Mouse (Mus musculus) spleen, embryonic (tissue): ENCODE results near the gene Scrn3.

Source experiments
- CTCF ChIA-PET: fragments of 350-600 bp; sonication (Branson Sonifier 250); formaldehyde crosslinking; loops from one replicate; lab custom pipeline; 2022; lab: Charles Lee

Scrn3 gene

DNA sequence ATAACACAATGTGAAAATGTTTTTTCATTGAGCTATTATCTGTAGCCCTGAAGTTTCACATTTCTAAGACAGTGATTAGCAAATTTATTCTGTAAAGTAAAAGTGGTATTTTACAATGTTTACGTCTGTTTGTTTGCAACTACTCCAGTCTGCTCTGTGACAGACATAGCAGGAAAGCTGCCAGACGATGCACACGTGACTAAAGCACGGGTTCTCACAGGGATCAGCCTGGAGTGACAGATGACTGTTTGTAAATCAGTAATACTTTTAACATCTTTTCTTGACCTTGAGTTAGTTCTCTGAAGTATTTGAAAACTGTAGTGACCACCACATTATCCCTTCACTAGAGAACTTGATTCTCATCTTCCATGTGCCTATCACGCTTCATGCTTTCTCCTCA is 7.9 kb upstream of the Scrn3 start:
- CTCF ChIA-PET: no interaction called here

DNA sequence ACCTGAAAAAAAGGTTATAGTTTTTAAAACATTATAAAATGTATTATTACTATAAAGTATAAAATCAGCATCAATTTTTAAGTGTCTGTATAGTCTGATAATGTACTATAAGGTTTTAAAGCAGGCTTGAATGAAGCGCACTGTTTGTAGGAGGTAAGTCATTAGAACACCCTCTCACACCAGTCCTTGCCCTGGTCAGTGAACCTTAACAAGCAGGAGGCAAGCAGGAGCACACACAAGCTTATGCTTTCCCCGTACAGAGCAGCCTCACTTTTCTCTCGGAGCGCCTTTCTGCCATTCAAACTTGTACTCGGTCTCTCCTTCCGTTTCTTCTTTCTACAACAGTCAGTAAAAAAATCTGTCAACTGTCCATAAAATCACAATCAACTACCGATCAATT is 6.4 kb upstream of the Scrn3 start:
- CTCF ChIA-PET: interaction anchor here (0.5 kb wide), 1 partner anchor 12 kb away, joined by 4 read pairs; no protein-coding TSS in a partner anchor

DNA sequence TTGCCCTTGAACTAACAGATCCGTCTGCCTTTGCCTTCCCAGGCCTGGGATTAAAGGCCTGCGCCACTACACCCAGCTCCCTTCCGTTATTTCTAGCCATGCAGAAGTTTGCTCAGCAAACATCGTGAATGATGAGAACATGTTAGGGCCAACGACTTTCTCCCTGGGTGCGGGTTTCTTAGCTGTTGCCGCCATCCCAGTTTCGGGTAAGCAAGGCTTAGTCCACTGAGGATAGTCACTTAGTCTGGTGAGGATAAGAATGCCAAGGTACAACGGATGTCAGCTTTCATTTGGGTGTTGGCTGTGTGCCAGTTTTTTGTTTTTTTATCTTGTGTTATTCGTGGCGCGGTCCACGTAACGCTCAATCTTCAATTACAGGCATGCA is 708 bp downstream of the Scrn3 start:
- CTCF ChIA-PET: interaction anchor here (0.6 to 0.7 kb wide), 2 partner anchors 23 to 73 kb away, joined by 3 read pairs; no protein-coding TSS in a partner anchor

DNA sequence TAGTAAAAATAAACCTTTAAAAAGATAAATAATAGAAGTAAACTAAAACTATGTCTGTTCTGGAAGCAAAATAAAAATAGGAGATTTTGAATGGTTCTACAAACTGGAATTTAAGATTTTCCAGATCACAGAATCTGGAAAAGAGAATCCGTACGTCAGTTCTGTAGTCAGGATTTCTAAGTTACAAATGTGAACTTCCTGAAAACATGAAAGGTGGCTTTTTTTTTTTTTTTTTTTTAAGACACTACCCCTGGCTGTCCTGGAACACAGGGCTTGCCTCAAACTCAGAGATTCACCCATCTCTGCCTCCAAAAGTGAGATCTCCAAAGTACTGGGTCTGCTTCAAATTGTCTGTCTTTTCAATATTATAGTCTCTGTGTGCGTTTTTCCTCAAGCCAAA is 1.9 kb downstream of the Scrn3 start:
- CTCF ChIA-PET: no interaction called here

DNA sequence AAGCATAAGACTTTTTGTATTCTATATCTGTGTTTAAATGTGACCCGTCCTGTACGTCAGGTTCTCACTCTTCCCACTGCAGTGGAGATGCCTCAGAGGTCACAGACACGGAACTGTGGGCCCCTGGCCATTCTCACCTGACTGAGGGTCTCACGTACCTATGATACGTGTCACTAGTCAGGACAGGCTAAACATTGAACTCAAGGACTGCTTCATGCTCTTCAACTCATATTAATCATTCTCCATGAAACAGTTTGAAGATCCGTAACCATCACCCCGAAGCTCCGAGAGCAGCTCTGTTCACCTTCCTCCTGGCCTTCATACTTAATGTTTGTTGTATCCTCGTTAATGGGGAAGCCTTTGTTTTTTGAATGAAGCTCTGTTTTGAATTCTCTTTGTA is 5.0 kb downstream of the Scrn3 start:
- CTCF ChIA-PET: interaction anchor here (0.7 kb wide), 1 partner anchor 11 kb away, joined by 4 read pairs; no protein-coding TSS in a partner anchor

DNA sequence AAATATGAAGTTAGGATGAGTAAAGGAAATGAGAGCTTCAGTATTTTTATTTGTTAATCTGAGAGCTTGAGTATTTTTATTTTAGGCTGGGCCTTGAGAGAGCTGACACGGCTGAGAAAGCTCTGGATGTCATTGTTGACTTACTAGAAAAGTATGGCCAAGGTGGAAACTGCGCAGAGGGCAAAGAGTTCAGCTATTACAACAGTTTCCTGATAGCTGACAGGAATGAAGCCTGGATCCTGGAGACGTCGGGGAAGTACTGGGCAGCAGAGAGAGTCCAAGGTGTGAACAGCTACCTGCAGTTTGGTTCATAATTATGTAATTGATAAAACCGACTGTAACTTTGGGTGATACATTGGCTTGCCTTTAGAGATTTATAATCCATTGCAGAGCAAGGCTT is 6.8 kb downstream of the Scrn3 start:
- CTCF ChIA-PET: interaction anchor here (0.7 kb wide), 1 partner anchor 121 kb away, joined by 3 read pairs; no protein-coding TSS in a partner anchor

DNA sequence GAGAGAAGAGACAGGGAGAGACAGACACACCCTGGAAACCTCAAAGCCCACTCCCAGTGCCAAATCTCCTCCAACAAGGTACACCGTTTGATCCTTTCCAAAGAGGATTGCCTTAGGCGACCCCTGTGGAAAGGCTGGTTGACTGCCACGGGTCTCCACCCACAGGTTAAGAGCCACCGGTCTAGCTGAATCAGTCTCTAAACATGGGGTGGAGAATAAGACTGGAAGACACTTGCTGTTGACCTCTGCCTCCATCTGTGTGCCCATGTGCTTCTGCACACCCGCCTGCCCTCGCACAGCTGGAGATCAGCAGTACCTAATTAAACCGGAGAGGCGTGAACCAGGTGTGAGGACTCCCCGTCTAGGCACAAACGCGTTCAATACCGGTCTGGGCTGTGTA is 10.6 kb downstream of the Scrn3 start:
- CTCF ChIA-PET: no interaction called here

DNA sequence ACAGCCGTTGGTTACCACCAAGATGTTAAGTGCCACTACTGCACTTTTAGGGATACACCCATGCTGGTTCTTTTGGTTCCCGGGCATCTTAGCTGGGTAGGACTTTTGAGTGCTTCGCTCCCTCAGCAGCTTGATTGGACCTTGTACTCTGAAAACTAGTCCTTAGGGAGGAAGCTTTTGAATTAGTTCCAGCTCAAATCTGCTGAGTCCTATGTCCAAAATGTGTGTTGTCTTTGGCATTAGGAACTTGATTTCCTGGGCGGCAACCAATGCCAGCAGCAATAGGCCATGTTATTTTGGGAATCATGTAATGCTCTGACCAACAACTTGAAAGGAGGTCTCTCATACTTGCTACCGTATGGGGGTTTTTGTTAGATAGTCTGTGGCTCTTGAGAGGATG is 13.5 kb downstream of the Scrn3 start:
- CTCF ChIA-PET: no interaction called here

DNA sequence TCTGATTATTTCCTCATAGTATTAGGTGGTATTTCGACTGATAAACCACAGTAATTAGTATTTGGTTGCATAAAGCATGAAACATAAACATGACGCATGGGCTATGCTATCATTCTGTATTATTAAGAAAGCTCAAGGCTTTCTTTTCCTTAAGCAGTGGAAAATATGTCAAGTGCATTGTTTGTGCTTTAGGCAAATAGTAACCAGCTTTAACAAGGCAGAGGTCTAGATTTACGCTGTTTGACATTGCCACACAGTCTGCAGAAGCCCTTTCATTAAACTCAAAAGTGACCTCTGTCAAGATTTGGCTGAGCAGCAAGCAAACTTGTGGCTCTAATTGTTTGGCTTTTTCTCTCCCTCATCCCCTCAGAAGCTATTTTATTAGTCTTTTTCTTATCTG is 23.5 kb downstream of the Scrn3 start:
- CTCF ChIA-PET: interaction anchor here (0.6 kb wide), 1 partner anchor 23 kb away, joined by 3 read pairs; the partner anchor contains the start of genes Cir1 and Scrn3

DNA sequence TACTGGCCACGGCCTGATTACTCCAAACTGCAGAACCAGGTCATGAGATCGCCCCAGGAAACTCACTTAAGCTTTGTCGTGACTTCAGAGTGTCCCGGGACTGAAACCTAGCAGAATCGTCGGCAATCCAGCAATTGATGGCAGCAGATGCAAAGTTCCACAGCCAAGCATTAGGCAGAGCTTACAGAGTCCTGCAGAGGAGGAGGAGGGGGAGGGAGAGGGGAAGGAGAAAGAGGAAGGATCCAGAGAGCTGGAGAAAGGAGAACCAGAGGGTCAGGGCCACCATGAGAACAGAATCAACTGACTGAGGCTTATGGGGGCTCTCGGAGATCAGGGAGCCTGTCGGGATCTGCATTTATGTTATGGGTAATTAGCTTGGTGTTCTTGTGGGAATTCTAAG is 26.0 kb downstream of the Scrn3 start:
- CTCF ChIA-PET: interaction anchor here (0.7 kb wide), 1 partner anchor 232 kb away, joined by 3 read pairs; no protein-coding TSS in a partner anchor

DNA sequence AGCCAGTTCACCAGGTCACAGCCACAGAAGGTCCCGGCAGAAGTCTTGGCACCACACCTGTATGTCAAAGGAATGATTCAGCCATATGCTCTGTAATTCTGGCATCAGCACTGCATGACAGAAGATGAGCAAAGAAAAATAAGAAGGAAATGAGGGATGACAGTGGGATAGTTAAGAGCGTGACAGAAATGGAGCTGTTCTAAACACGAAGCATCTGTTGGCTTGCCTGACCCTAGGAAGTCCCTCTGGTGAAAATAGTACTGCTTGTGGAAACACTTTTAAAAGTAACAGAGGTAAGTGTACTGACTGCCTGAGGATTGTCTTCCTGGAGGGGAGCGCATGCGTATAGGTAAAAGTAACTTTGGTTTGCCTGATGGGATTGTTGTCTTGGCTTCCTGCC is 31.3 kb downstream of the Scrn3 start:
- CTCF ChIA-PET: no interaction called here

DNA sequence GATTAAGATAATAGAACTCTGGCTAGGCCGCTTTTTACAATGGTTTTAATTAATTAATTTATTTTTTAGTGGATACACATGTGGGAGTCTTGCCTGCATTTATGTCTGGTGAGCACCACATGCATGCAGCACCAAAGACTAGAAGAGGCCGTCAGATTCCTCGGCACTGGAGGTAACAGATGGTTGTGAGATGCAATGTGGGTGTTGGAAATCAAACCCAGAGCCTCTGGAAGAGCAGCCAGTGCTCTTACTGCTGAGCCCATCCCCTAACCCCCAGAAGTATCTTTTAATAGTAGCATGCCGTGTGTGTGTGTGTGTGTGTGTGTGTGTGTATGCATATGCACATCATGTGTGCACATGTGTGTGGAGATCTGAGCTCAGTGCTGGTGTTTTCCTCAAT is 32.8 kb downstream of the Scrn3 start:
- CTCF ChIA-PET: interaction anchor here (0.9 kb wide), 1 partner anchor 11 kb away, joined by 3 read pairs; no protein-coding TSS in a partner anchor

DNA sequence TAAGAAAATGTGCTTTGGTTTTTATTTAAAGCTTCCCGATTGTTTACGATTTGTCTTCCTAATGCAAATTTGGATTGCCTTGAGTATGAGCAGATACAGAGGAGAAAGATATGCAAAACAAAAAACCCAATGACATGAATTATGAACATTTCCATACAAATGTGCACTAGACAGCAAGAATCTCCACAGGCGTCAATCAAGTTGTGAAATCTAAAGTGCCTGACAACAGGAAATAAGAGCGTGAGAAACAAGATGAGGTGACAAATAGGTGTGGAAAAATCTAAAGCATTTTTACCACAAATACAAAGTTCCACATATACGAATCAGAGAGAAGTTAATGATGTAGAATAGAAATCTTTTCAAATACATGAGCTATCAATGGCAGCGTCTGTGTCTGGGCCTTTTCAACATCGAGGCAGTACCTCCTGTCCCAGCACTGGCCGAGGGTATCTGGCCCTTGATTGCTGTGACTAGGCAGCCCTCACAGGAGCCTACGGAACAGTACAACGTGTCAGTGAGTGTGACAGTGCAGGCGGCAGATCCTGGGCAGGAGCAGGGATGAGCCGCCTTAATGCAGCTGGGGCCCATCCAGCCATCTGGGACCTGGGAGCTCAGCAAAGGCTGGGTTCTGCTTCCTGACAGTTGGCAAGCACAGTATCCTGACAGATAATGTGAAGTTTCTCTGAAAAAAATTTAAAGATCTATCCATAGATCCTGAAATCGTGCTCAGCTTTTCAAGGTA is 34.1 kb downstream of the Scrn3 start:
- CTCF ChIA-PET: interaction anchor here (0.7 to 0.9 kb wide), 2 partner anchors 9 to 80 kb away, joined by 3 read pairs; no protein-coding TSS in a partner anchor

DNA sequence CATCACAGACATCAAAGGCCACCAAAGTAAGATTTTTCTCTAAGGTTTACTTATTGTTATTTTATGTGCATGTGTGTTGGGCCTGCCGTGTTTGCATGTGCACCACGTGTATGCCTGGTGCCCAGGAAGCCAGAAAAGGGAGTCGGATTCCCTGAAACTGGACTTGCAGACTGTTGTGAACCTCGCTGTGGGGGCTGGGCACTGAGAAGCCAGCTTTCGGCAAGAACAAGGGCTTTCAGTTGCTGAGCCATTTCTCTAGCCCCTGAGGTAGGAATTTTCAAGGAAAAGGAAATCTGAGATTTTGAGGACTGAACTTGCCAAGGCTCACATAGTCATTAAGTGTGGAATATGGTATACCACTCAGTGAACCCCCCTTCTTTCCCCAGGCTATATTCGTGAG is 34.7 kb downstream of the Scrn3 start:
- CTCF ChIA-PET: no interaction called here

DNA sequence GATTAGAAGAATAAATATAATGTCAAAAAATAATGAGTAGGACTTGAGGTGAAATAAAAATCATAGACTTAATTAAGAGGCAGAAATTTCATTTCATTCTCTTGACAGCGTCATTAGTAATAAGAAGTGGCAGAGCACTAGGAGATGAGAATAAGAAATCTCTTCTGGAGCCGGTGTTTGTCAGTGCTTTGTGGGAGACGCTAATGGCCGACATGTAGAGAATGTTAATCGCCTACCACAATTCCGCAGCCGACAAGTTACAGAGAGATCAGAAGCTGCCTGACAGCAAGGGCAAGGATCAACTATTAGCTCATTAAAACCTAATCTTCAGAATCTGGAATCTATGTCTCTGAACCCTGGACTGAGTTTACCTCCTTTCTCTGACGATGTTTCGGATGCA is 35.4 kb downstream of the Scrn3 start:
- CTCF ChIA-PET: no interaction called here

DNA sequence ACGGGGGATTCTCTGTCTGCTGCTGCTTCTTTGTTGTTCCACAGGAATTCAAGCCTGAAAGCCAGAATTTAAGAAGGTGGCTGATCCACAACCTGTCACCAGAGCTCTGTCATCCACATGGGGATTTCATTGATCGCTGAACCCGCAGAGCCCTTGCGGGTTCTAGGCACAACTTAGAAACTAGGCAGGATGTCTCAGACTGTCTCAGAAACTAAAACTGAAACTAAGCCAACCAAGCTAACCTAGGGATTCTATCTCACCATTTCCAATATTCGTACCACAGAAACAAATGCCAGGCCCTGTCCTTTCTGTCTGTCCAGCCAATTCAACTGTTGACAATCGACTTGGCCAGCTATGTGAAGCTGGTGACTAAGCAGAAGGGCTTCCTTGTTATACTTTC is 35.8 kb downstream of the Scrn3 start:
- CTCF ChIA-PET: interaction anchor here (0.6 kb wide), 1 partner anchor 33 kb away, joined by 6 read pairs; no protein-coding TSS in a partner anchor

DNA sequence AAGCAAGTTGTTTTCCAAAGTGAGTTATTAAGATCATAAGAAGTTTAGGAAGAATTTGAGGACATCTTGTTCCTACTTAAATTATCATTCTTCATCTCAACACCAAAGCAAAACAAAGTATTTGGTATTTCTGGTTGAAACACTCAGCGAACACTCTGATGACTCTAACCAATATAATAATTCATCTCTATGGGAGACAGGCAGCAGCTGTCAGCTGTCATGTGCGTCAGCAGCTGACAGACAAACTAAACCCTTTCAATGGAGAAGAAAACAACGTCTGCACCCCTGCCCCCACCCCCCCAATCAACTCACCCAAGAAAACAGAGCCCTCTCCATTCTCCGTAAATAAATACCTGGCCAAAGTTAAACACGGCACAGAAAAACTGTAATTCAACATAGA is 39.1 kb downstream of the Scrn3 start:
- CTCF ChIA-PET: no interaction called here

DNA sequence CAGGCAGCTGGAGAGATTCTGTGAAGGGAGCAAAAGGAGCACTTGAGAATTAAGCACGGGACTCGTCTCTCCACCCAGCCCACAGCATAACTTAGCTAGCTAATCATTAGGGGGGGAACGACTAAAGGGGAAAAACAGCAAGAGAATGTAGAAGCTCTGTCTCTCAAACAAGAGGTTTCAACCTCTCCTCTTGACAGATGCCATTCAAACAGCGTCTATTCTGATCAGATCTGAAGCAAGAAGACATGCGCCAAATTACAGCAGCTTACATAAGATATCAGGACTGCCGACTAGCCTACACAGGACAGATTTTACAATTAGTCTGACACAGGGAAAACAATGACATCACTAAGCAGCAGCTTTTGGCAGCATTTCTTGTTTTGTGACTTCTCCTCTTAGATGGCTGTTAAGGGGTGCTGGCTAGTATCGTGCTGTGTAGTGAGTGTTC is 39.5 kb downstream of the Scrn3 start:
- CTCF ChIA-PET: no interaction called here

DNA sequence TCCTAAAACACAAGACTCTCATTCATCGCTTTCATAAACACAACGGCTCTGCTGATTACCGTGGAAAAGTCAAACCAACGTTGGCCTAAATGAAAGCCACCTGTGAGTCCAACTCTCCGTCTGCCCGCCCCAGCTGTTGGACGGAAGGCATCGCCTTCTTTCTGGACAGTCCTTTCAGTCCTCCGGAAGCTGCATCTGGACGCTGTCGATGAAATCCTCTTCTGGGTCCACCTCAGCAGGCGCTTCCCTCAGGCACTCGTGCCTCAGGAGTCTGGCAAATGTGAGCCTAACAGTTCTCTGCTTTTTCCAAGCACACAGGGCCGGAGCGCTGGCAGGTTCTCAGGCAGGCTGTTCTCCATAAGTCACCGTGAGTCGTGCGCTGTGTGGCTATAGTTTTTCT is 44.6 kb downstream of the Scrn3 start:
- CTCF ChIA-PET: interaction anchor here (0.7 kb wide), 2 partner anchors 26 to 193 kb away, joined by 7 to 12 read pairs; no protein-coding TSS in a partner anchor

DNA sequence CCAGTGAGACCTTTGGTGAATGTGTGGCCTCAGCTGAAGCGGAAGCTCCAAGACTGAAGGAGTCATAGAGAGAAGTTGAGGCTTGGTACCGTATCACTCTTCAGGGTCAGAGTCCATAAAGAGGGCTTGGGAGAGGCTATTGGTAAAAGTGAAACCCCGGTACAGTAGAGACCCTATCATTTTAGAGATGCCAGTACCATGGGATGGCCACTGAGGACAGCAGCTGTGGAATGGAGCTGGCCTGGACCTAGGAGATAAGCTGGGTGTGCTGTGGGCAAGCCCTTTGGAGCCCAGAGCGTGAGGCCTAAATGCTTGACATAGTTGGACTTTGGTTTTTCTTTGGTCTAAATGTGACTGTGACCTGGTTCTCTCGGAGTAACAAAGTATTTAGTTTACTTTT is 47.5 kb downstream of the Scrn3 start:
- CTCF ChIA-PET: interaction anchor here (0.7 kb wide), 1 partner anchor 126 kb away, joined by 15 read pairs; no protein-coding TSS in a partner anchor

DNA sequence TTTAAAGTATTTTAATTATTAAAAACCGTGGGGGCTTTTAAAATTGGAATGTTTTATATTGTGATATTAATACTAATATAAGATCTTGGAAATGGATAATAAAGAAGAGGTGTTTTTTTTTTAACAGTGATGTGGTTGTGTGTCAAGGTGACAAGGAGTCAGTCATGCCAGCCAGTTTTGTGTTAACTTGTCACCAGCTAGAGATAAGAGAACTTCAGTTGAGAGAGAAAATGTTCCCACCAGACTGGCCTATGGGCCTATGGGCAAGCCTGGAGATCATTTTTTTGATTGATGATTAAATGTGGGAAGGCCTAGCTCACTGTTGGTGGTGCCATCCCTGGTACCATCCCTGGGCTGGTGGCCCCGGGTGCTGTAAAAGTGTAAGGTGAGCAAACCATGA is 48.1 kb downstream of the Scrn3 start:
- CTCF ChIA-PET: no interaction called here

DNA sequence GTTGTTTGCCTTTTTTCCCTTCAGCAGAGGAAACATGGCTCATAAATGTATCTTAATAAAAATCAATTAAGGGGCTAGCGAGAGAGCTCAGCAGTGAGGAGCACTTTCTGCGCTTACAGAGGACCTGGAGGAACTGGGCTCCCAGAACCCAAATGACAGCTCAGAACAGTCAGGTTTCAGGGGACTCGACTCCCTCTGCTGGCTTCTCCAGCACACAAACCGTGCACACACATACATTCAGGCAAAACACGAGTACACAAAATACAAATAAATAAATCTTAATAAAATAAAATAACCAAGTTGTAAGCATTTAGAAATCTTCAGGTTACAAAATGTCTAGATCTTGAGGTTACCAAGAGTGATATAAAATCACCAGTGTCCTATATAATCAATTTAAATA is 51.0 kb downstream of the Scrn3 start:
- CTCF ChIA-PET: interaction anchor here (0.6 kb wide), 1 partner anchor 88 kb away, joined by 14 read pairs; no protein-coding TSS in a partner anchor
